Mouse (Mus musculus): ENCODE measurements around the gene Mtmr6.

DNA sequence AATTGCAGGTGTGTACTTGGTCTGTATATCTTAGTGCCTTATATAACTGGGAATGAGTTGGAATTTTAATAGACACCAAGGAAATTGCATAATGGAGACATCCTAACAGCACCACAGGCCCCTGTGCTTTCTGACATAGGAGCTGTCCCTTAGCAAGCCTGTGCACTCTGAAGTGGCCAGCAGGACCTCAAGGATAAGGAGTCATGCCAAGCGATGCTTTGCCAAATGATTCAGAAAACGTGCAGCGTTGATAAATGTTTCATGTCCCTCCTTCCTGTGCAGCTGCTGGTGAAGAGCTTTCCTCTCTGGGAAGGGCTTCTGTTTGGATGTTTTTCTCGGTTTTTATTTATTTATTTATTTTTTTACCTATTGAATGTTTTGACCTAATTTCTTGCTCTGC lies 45.7 kb downstream of the Mtmr6 start:
- TF ChIP-seq ELF1 (IDR thresholded peaks at IDR 0.05; ENCODE audit: low read depth, low read length) (no peak), UBTF (IDR thresholded peaks at IDR 0.05; ENCODE audit: low read depth, low read length) (no peak), GABPA (IDR thresholded peaks at IDR 0.05; ENCODE audit: insufficient replicate concordance, low read depth, low read length) (no peak), ZMIZ1 (IDR thresholded peaks at IDR 0.05; ENCODE audit: low read depth, low read length) (no peak), CTCF (conservative IDR thresholded peaks at IDR 0.05 in 1 of 2, IDR thresholded peaks at IDR 0.05 in 1 of 2; ENCODE audit: low read depth in 2 of 2, low read length in 2 of 2) (no peak), POLR2A (IDR thresholded peaks at IDR 0.05; ENCODE audit: low read depth, low read length) (no peak), SMC3 (IDR thresholded peaks at IDR 0.05; ENCODE audit: low read depth, low read length) (no peak), CHD1 (IDR thresholded peaks at IDR 0.05; ENCODE audit: low read depth, low read length) (no peak)

Data from CH12.LX (cell line).